Mouse (Mus musculus) erythroblast, embryonic 14.5 days (primary cell): ENCODE results near the gene Cdhr3.

Experiments used
- GATA1 ChIP-seq: IDR thresholded peaks from 2 replicates; pipeline ENCODE4 v1.6.1; 2012; ENCODE audit warnings: low read length, inconsistent platforms, mixed read lengths
- TAL1 ChIP-seq: IDR thresholded peaks from 3 replicates; pipeline ENCODE4 v1.6.1; 2012; ENCODE audit warnings: low read length, inconsistent platforms, mixed read lengths

GRCm38 (mm10) chr12:33130401-33130800, 37.7 kb upstream of the Cdhr3 start:
- no peak for TF ChIP-seq TAL1
- TF ChIP-seq GATA1: no peak
